Mouse (Mus musculus) cerebellum, adult 2 months (tissue): Measurements from ENCODE around the gene Cdk9.

ENCODE experiments used
- CTCF ChIP-seq: fragments of 200-500 bp; IDR thresholded peaks from 2 replicates; pipeline ENCODE4 v1.5.1; 2011; ENCODE audit warnings: low read depth, mild to moderate bottlenecking, control low read depth, low read length, moderate library complexity, borderline replicate concordance; ENCODE audit not compliant: insufficient read depth
- POLR2A ChIP-seq: fragments of 200-500 bp; IDR thresholded peaks from 2 replicates; pipeline ENCODE4 v1.6.1; 2011; ENCODE audit warnings: low read length, control low read depth, borderline replicate concordance; ENCODE audit not compliant: insufficient read depth

DNA sequence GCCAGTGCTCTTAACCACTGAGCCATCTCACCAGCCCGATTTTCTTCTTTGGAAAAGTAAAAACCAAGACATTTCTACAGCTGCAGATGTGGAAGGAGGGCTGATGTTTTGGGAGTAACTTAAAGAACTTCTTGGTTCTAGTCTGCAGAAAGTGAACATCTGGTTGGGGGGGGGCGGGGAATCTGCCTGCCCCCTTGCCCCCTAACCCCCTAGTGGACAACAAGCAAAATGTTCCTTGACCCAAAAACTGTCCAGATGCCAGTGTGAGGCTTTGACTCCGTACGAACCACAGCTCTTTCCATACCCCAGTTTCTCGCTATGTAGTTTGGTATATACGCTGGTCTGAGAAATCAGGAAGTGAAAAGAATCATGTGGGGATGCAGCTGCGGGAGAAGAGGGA is 37.3 kb upstream of the Cdk9 start:
- TF ChIP-seq CTCF = no peak
- no peak for TF ChIP-seq POLR2A
